Mouse (Mus musculus): ENCODE measurements around the gene Ppp1cc.

DNA sequence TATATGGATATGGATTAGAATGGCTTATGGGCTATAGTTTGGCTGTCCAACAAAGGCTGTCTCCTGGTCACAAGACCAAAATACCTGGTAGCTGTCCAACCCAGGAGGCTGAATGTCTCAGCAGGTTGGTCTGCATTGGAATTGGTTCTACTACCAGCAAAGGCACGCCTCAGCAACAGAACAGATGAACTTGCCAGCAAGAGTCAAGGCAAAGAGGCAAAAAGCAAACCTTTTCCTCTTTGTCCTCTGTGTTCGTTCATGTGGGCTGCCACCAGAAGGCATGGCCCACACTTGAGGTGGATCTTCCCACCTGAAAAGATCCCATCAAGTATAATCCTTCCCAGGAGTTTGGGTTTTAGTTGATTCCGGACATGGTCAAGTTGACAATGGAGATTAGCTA is 17.4 kb upstream of the Ppp1cc start, which contains the start of gene Ccdc63:
- no peak for TF ChIP-seq CTCF (IDR thresholded peaks at IDR 0.05; ENCODE audit: borderline replicate concordance, insufficient read depth, low read depth, low read length)
- no peak for TF ChIP-seq POLR2A (IDR thresholded peaks at IDR 0.05; ENCODE audit: borderline replicate concordance, insufficient read depth, low read length)

All from cerebellum, adult 2 months (tissue).